Mouse (Mus musculus): ENCODE results near the gene Prkab1. TPM values are rescaled to one million over a fixed set of nuclear protein-coding genes. Genes with fewer than 3 reads are reported as not detected.

Prkab1 gene
- polyA plus RNA-seq, 1 experiment from 2014 or later = 73.7 TPM

GRCm38 (mm10) chr5:116017391-116017790 lies 6.9 kb downstream of the Prkab1 start:
- H3K36me3 ChIP-seq = peaks cover 94% of the 10 kb centered on the region
- no peak overlapping the region for H3K27ac ChIP-seq
- 88% methylated on average over 8 of the region's 8 CpGs for WGBS
- H3K27me3 ChIP-seq = no peaks in the 10 kb centered on the region
- no peak overlapping the region for H3K4me2 ChIP-seq (replicated peaks)
- no peak for ATAC-seq (ENCODE audit: insufficient number of reproducible peaks, insufficient read depth, low FRiP score, low TSS enrichment)
- no peak overlapping the region for H3K9ac ChIP-seq
- H3K4me3 ChIP-seq = no peak overlapping the region
- H3K4me1 ChIP-seq = 0 out of 2 replicates have a peak, but pooled peaks cover under 1% of the 10 kb centered on the region
- H3K9me3 ChIP-seq = no peaks in the 10 kb centered on the region

DNA sequence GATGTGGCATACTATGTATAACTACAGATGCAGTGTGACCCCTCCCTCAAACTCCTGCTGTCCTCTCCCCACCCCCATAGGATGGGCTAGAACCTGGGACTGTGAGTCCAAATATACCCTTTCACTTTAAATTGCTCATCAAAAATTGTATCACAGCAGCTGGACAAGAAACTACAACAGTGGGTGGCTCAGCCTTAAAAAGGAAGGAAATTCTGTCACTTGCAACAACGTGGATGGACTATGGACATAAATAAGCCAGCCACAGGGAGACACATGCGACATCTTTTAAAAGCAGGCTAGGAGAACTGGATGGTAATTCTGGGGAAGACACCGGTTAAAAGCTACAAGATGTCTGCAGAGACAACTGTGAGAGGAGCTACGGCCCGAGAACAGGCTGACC lies 7.8 kb downstream of the Prkab1 start:
- WGBS = 93% methylated on average over 5 of the region's 5 CpGs
- H3K4me2 ChIP-seq (replicated peaks) = no peak overlapping the region
- no peak overlapping the region for H3K27ac ChIP-seq
- no peaks in the 10 kb centered on the region for H3K9me3 ChIP-seq
- peaks cover 87% of the 10 kb centered on the region for H3K36me3 ChIP-seq
- no peak overlapping the region for H3K4me3 ChIP-seq
- no peaks in the 10 kb centered on the region for H3K27me3 ChIP-seq
- no peak for ATAC-seq (ENCODE audit: insufficient number of reproducible peaks, insufficient read depth, low FRiP score, low TSS enrichment)
- no peaks in the 10 kb centered on the region for H3K4me1 ChIP-seq
- H3K9ac ChIP-seq = no peak overlapping the region

GRCm38 (mm10) chr5:116014237-116014636 lies 10.1 kb downstream of the Prkab1 start:
- Histone ChIP-seq H3K4me1 (no peaks in the 10 kb centered on the region), H3K27ac (no peak overlapping the region), H3K27me3 (no peaks in the 10 kb centered on the region), H3K4me2 (replicated peaks) (no peak overlapping the region), H3K4me3 (no peak overlapping the region), H3K9me3 (no peaks in the 10 kb centered on the region), H3K9ac (no peak overlapping the region), H3K36me3 (peaks cover 64% of the 10 kb centered on the region)
- ATAC-seq (ENCODE audit: insufficient number of reproducible peaks, insufficient read depth, low FRiP score, low TSS enrichment) = no peak
- WGBS = 94% methylated on average over 11 of the region's 11 CpGs

DNA sequence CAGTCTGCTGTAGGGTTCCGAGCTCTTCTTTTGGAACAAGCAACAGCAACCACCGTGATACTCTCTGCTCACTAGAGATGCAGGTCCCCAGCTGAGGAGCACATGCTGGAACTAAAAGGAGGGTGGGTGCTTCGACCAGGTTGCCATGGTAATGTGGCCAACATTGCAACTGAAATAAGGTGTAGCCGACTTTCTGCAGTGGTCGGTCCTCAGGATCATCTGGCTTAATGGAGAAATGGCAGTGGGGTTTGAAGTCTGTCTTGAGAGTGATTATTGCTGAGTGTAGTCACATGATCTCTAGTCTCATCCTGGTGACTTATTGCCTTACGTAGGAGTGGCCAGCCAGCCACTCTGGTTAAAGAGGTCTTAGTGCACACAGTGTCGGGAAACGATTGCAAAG lies 10.5 kb downstream of the Prkab1 start:
- peaks cover 60% of the 10 kb centered on the region for H3K36me3 ChIP-seq
- H3K4me3 ChIP-seq = no peak overlapping the region
- H3K9ac ChIP-seq = no peak overlapping the region
- H3K27ac ChIP-seq = no peak overlapping the region
- H3K9me3 ChIP-seq = no peaks in the 10 kb centered on the region
- WGBS = 85% methylated on average over 8 of the region's 8 CpGs
- H3K27me3 ChIP-seq = no peaks in the 10 kb centered on the region
- no peaks in the 10 kb centered on the region for H3K4me1 ChIP-seq
- no peak overlapping the region for H3K4me2 ChIP-seq (replicated peaks)
- ATAC-seq (ENCODE audit: insufficient number of reproducible peaks, insufficient read depth, low FRiP score, low TSS enrichment) = no peak

- no peak for ATAC-seq (ENCODE audit: insufficient number of reproducible peaks, insufficient read depth, low FRiP score, low TSS enrichment)
- WGBS = 91% methylated on average over 7 of the region's 7 CpGs
- no peaks in the 10 kb centered on the region for H3K4me1 ChIP-seq
- H3K9ac ChIP-seq = no peak overlapping the region
- H3K9me3 ChIP-seq = no peaks in the 10 kb centered on the region
- no peak overlapping the region for H3K27ac ChIP-seq
- no peak overlapping the region for H3K4me2 ChIP-seq (replicated peaks)
- no peak overlapping the region for H3K4me3 ChIP-seq
- no peaks in the 10 kb centered on the region for H3K27me3 ChIP-seq
- H3K36me3 ChIP-seq = peaks cover 47% of the 10 kb centered on the region
Observed at GRCm38 (mm10) chr5:116012503-116012902, 11.8 kb downstream of the Prkab1 start.

- 92% methylated on average over 7 of the region's 7 CpGs for WGBS
- ATAC-seq (ENCODE audit: insufficient number of reproducible peaks, insufficient read depth, low FRiP score, low TSS enrichment) = no peak
- Histone ChIP-seq H3K9me3 (no peaks in the 10 kb centered on the region), H3K4me3 (no peak overlapping the region), H3K27me3 (no peaks in the 10 kb centered on the region), H3K36me3 (peaks cover 39% of the 10 kb centered on the region), H3K4me1 (no peaks in the 10 kb centered on the region), H3K4me2 (replicated peaks) (no peak overlapping the region), H3K9ac (no peak overlapping the region), H3K27ac (no peak overlapping the region)
Observed at GRCm38 (mm10) chr5:116011700-116012099, 12.6 kb downstream of the Prkab1 start.

- Histone ChIP-seq H3K4me3 (no peak overlapping the region), H3K4me1 (no peaks in the 10 kb centered on the region), H3K27me3 (no peaks in the 10 kb centered on the region), H3K9ac (no peak overlapping the region), H3K9me3 (no peaks in the 10 kb centered on the region), H3K36me3 (peaks cover 23% of the 10 kb centered on the region), H3K27ac (no peak overlapping the region), H3K4me2 (replicated peaks) (no peak overlapping the region)
- no peak for ATAC-seq (ENCODE audit: insufficient number of reproducible peaks, insufficient read depth, low FRiP score, low TSS enrichment)
- 73% methylated on average over 2 of the region's 2 CpGs for WGBS
Observed at GRCm38 (mm10) chr5:116009884-116010627, 14.3 kb downstream of the Prkab1 start.

GRCm38 (mm10) chr5:116009091-116009851 lies 15.0 kb downstream of the Prkab1 start:
- Histone ChIP-seq H3K27me3 (no peaks in the 10 kb centered on the region), H3K27ac (no peak overlapping the region)
- WGBS = 55% methylated on average over 15 of the region's 15 CpGs

DNA sequence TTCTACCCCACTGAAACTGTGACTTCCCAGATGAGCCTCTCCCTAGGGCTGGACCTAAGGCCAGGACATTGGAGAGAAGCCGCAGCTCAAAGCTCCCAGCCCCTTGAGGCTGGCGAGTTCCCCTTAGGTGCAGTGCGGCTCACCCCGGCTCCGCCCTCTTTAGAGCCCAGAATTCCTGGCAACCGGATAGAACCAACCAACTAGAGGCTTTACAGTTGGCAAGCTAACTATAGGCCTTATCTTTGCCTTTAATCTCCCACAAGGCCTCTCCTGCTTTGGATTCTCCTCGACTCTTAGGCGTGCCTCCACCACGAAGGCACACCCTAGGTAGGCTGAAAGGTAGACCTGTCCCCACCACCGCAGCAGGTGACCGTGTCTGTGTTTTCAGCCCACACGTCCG lies 16.6 kb downstream of the Prkab1 start:
- Histone ChIP-seq H3K4me2 (replicated peaks) (no peak overlapping the region), H3K27ac (no peak overlapping the region), H3K27me3 (no peaks in the 10 kb centered on the region), H3K4me3 (no peak overlapping the region), H3K9me3 (no peaks in the 10 kb centered on the region), H3K4me1 (0 out of 2 replicates have a peak, but pooled peaks cover 4% of the 10 kb centered on the region), H3K9ac (no peak overlapping the region), H3K36me3 (0 out of 2 replicates have a peak, but pooled peaks cover under 1% of the 10 kb centered on the region)
- WGBS = 86% methylated on average over 13 of the region's 13 CpGs
- ATAC-seq (ENCODE audit: insufficient number of reproducible peaks, insufficient read depth, low FRiP score, low TSS enrichment) = no peak

More at GRCm38 (mm10) chr5:116009091-116009851, 15.0 kb downstream of the Prkab1 start:
- Histone ChIP-seq H3K36me3 (peaks cover 15% of the 10 kb centered on the region), H3K4me2 (replicated peaks) (no peak overlapping the region), H3K9me3 (no peaks in the 10 kb centered on the region), H3K9ac (no peak overlapping the region), H3K4me1 (no peaks in the 10 kb centered on the region), H3K4me3 (no peak overlapping the region)
- no peak for ATAC-seq (ENCODE audit: insufficient number of reproducible peaks, insufficient read depth, low FRiP score, low TSS enrichment)

GRCm38 (mm10) chr5:116006324-116007099 lies 17.8 kb downstream of the Prkab1 start:
- WGBS = 68% methylated on average over 22 of the region's 22 CpGs
- no peak for ATAC-seq (ENCODE audit: insufficient number of reproducible peaks, insufficient read depth, low FRiP score, low TSS enrichment)
- Histone ChIP-seq H3K9me3 (no peaks in the 10 kb centered on the region), H3K27me3 (no peaks in the 10 kb centered on the region), H3K36me3 (no peaks in the 10 kb centered on the region), H3K27ac (no peak overlapping the region), H3K4me1 (0 out of 2 replicates have a peak, but pooled peaks cover 4% of the 10 kb centered on the region), H3K4me3 (no peak overlapping the region), H3K4me2 (replicated peaks) (no peak overlapping the region), H3K9ac (no peak overlapping the region)

GRCm38 (mm10) chr5:116004271-116004670 lies 20.0 kb downstream of the Prkab1 start:
- H3K4me1 ChIP-seq = 0 out of 2 replicates have a peak, but pooled peaks cover 4% of the 10 kb centered on the region
- no peaks in the 10 kb centered on the region for H3K27me3 ChIP-seq
- no peak for ATAC-seq (ENCODE audit: insufficient number of reproducible peaks, insufficient read depth, low FRiP score, low TSS enrichment)
- 85% methylated on average over 10 of the region's 10 CpGs for WGBS
- H3K4me2 ChIP-seq (replicated peaks) = no peak overlapping the region
- no peak overlapping the region for H3K27ac ChIP-seq
- 0 out of 2 replicates have a peak, but pooled peaks cover 6% of the 10 kb centered on the region for H3K36me3 ChIP-seq
- no peak overlapping the region for H3K9ac ChIP-seq
- H3K9me3 ChIP-seq = no peaks in the 10 kb centered on the region
- H3K4me3 ChIP-seq = no peak overlapping the region
